Mouse (Mus musculus) embryonic stem cell, embryonic (primary cell): ENCODE results near the gene 4930544D05Rik.
"Not testable (repeated sequence)": the region's sequence is repeated elsewhere in the genome, so short reads cannot be mapped to it uniquely, and the experiment has no call there.

ENCODE experiments used
- CTCF ChIA-PET, 4 experiments: fragments of 300-600 bp in 2 of 4; fragments of 350-600 bp in 2 of 4; sonication (Branson Sonifier 250); formaldehyde crosslinking; loops; one replicate each; lab custom pipeline; 2022; ENCODE audit warnings: inconsistent platforms in 2 of 4; lab: Charles Lee
- POLR2A ChIA-PET, 4 experiments: fragments of 300-600 bp in 2 of 4; fragments of 350-600 bp in 2 of 4; sonication (Branson Sonifier 250); formaldehyde crosslinking; loops; one replicate each; lab custom pipeline; 2022; ENCODE audit warnings: antibody characterized with exemption in 4 of 4, inconsistent platforms in 1 of 4; lab: Charles Lee

Gene 4930544D05Rik

GRCm38 (mm10) chr11:70615516-70616093, at the start of gene 4930544D05Rik:
4930544D05Rik (plus strand) TSS chr11:70615848.
- ChIA-PET CTCF (interaction anchor here (0.5 to 2.4 kb wide), 31 partner anchors 7 to 912 kb away, joined by 3 to 10 read pairs (median 3); partner anchors contain the start of genes Alox12e (in 1 of the 4), Arrb2 (in 1 of the 4), Med11 (in 1 of the 4) and Psmb6 (in 1 of the 4)), POLR2A (interaction anchor here in 3 of 4 experiments (0.5 to 2.5 kb wide), 50 partner anchors 9 to 614 kb away, joined by 3 to 25 read pairs (median 4); partner anchors contain the start of genes Psmb6 (in 3 of the 3), Rnf167 (in 3 of the 3), Slc25a11 (in 3 of the 3) and Spag7 (in 2 of the 3))

GRCm38 (mm10) chr11:70566586-70566985, 49.1 kb upstream of the 4930544D05Rik start:
- ChIA-PET POLR2A (interaction anchor here in 2 of 4 experiments (1.1 to 1.8 kb wide), 4 partner anchors 31 to 200 kb away, joined by 3 to 7 read pairs (median 4); partner anchors contain the start of gene Psmb6 (in 2 of the 2)), CTCF (interaction anchor here in 2 of 4 experiments (0.6 to 2.6 kb wide), 3 partner anchors 39 to 42 kb away, joined by 3 to 7 read pairs (median 3); no protein-coding TSS in a partner anchor)

- POLR2A ChIA-PET, result interaction anchor here in 2 of 4 experiments (0.6 to 1.1 kb wide), 3 partner anchors 15 to 225 kb away, joined by 3 to 5 read pairs (median 4); no protein-coding TSS in a partner anchor
- CTCF ChIA-PET, result not testable (repeated sequence)
Observed at GRCm38 (mm10) chr11:70570614-70571013, 45.0 kb upstream of the 4930544D05Rik start.

- POLR2A ChIA-PET, result interaction anchor here in 1 of 4 experiments (1.1 to 1.7 kb wide), 2 partner anchors 11 to 14 kb away, joined by 4 read pairs; no protein-coding TSS in a partner anchor
- CTCF ChIA-PET, result no interaction called here
Observed at GRCm38 (mm10) chr11:70571641-70572040, 44.0 kb upstream of the 4930544D05Rik start.

- ChIA-PET CTCF (interaction anchor here in 1 of 4 experiments (0.7 kb wide), 1 partner anchor 68 kb away, joined by 3 read pairs; no protein-coding TSS in a partner anchor), POLR2A (interaction anchor here in 1 of 4 experiments (1.7 kb wide), 1 partner anchor 11 kb away, joined by 4 read pairs; no protein-coding TSS in a partner anchor)
Observed at GRCm38 (mm10) chr11:70572348-70572902, 43.2 kb upstream of the 4930544D05Rik start.

GRCm38 (mm10) chr11:70573872-70574271, 41.8 kb upstream of the 4930544D05Rik start:
- ChIA-PET POLR2A (interaction anchor here in 2 of 4 experiments (1.0 to 1.2 kb wide), 3 partner anchors 12 to 95 kb away, joined by 3 to 5 read pairs (median 3); no protein-coding TSS in a partner anchor), CTCF (interaction anchor here in 1 of 4 experiments (1.1 kb wide), 1 partner anchor 35 kb away, joined by 6 read pairs; no protein-coding TSS in a partner anchor)

- POLR2A ChIA-PET, result interaction anchor here in 2 of 4 experiments (0.6 to 1.3 kb wide), 3 partner anchors 11 to 92 kb away, joined by 3 to 4 read pairs (median 3); partner anchors contain the start of genes Rnf167 (in 1 of the 2), Slc25a11 (in 1 of the 2) and Spag7 (in 1 of the 2)
- CTCF ChIA-PET, result no interaction called here
Observed at GRCm38 (mm10) chr11:70577201-70577600, 38.4 kb upstream of the 4930544D05Rik start.

- POLR2A ChIA-PET, result interaction anchor here in 2 of 4 experiments (0.6 to 1.6 kb wide), 6 partner anchors 8 to 50 kb away, joined by 3 to 6 read pairs (median 3); partner anchors contain the start of gene Chrne (in 1 of the 2)
- CTCF ChIA-PET, result interaction anchor here in 3 of 4 experiments (0.6 to 1.2 kb wide), 3 partner anchors 26 to 489 kb away, joined by 4 to 6 read pairs (median 5); no protein-coding TSS in a partner anchor
Observed at GRCm38 (mm10) chr11:70578962-70579361, 36.7 kb upstream of the 4930544D05Rik start.

- CTCF ChIA-PET, result interaction anchor here in 1 of 4 experiments (0.7 kb wide), 1 partner anchor 29 kb away, joined by 4 read pairs; no protein-coding TSS in a partner anchor
- POLR2A ChIA-PET, result interaction anchor here in 3 of 4 experiments (0.6 to 1.0 kb wide), 3 partner anchors 13 to 1673 kb away, joined by 3 read pairs; partner anchors contain the start of gene 4930544D05Rik (in 1 of the 3)
Observed at GRCm38 (mm10) chr11:70579710-70580357, 35.8 kb upstream of the 4930544D05Rik start.

- ChIA-PET POLR2A (interaction anchor here in 3 of 4 experiments (0.6 to 1.3 kb wide), 4 partner anchors 13 to 1672 kb away, joined by 3 read pairs; partner anchors contain the start of gene 4930544D05Rik (in 1 of the 3)), CTCF (no interaction called here)
Observed at GRCm38 (mm10) chr11:70580358-70580720, 35.3 kb upstream of the 4930544D05Rik start.

- ChIA-PET POLR2A (interaction anchor here in 1 of 4 experiments (1.0 to 1.3 kb wide), 2 partner anchors 34 to 185 kb away, joined by 3 read pairs; partner anchors contain the start of gene 4930544D05Rik), CTCF (interaction anchor here in 2 of 4 experiments (0.5 to 0.7 kb wide), 2 partner anchors 71 to 149 kb away, joined by 3 read pairs; partner anchors contain the start of gene Arrb2 (in 1 of the 2))
Observed at GRCm38 (mm10) chr11:70580921-70581320, 34.7 kb upstream of the 4930544D05Rik start.

GRCm38 (mm10) chr11:70582196-70582595, 33.5 kb upstream of the 4930544D05Rik start:
- ChIA-PET POLR2A (interaction anchor here in 1 of 4 experiments (0.6 kb wide), 1 partner anchor 165 kb away, joined by 3 read pairs; no protein-coding TSS in a partner anchor), CTCF (no interaction called here)

- CTCF ChIA-PET, result no interaction called here
- POLR2A ChIA-PET, result interaction anchor here in 3 of 4 experiments (1.0 to 1.3 kb wide), 5 partner anchors 9 to 64 kb away, joined by 3 to 8 read pairs (median 4); partner anchors contain the start of genes Psmb6 (in 1 of the 3), Rnf167 (in 1 of the 3) and Slc25a11 (in 1 of the 3)
Observed at GRCm38 (mm10) chr11:70583022-70583714, 32.5 kb upstream of the 4930544D05Rik start.

- POLR2A ChIA-PET, result interaction anchor here in 2 of 4 experiments (1.0 to 1.3 kb wide), 3 partner anchors 12 to 63 kb away, joined by 3 to 8 read pairs (median 4); partner anchors contain the start of genes Psmb6 (in 1 of the 2), Rnf167 (in 1 of the 2) and Slc25a11 (in 1 of the 2)
- CTCF ChIA-PET, result no interaction called here
Observed at GRCm38 (mm10) chr11:70583775-70584174, 31.9 kb upstream of the 4930544D05Rik start.

GRCm38 (mm10) chr11:70585457-70585856, 30.2 kb upstream of the 4930544D05Rik start:
- ChIA-PET POLR2A (interaction anchor here in 2 of 4 experiments (0.8 to 1.6 kb wide), 6 partner anchors 9 to 61 kb away, joined by 3 to 4 read pairs (median 4); partner anchors contain the start of genes Psmb6 (in 2 of the 2) and 4930544D05Rik (in 1 of the 2)), CTCF (interaction anchor here in 3 of 4 experiments (0.6 to 1.2 kb wide), 4 partner anchors 23 to 413 kb away, joined by 3 to 5 read pairs (median 4); no protein-coding TSS in a partner anchor)

- POLR2A ChIA-PET, result interaction anchor here in 1 of 4 experiments (1.0 to 1.7 kb wide), 5 partner anchors 10 to 155 kb away, joined by 3 to 4 read pairs (median 4); no protein-coding TSS in a partner anchor
- CTCF ChIA-PET, result interaction anchor here in 2 of 4 experiments (1.1 to 2.1 kb wide), 3 partner anchors 22 to 66 kb away, joined by 3 to 6 read pairs (median 3); no protein-coding TSS in a partner anchor
Observed at GRCm38 (mm10) chr11:70586261-70586660, 29.4 kb upstream of the 4930544D05Rik start.
